Mouse (Mus musculus) heart, embryonic 12.5 days (tissue): ENCODE measurements around the gene Abhd17a. TPM values are rescaled to one million over a fixed set of nuclear protein-coding genes. Genes with fewer than 3 reads are reported as not detected.

Experiments used
- ATAC-seq: fragments of 200-750 bp; cut with Nextera tagmentation; 2 replicates; pipeline ENCODE4 v1.8.0; 2017; ENCODE audit warnings: moderate TSS enrichment, moderate library complexity; ENCODE audit not compliant: insufficient number of reproducible peaks, low FRiP score
- H3K27ac ChIP-seq: fragments of 300-500 bp; sonication (generic); 2 replicates; pipeline ENCODE4 v1.5.1; 2016; ENCODE audit warnings: mild to moderate bottlenecking, moderate library complexity; ENCODE audit not compliant: poor library complexity, severe bottlenecking
- H3K27me3 ChIP-seq: fragments of 300-500 bp; sonication (generic); replicated peaks from 2 replicates; pipeline ENCODE4 v1.6.1; 2016; ENCODE audit warnings: mild to moderate bottlenecking, moderate library complexity
- H3K36me3 ChIP-seq: fragments of 300-500 bp; sonication (generic); 2 replicates; pipeline ENCODE4 v1.6.1; 2016; ENCODE audit warnings: mild to moderate bottlenecking, moderate library complexity
- H3K4me1 ChIP-seq: fragments of 300-500 bp; sonication (generic); replicated peaks from 2 replicates; pipeline ENCODE4 v1.6.1; 2016; ENCODE audit warnings: mild to moderate bottlenecking
- H3K4me2 ChIP-seq: fragments of 300-500 bp; sonication (generic); 2 replicates; pipeline ENCODE4 v1.6.1; 2016; ENCODE audit warnings: mild to moderate bottlenecking, moderate library complexity
- H3K4me3 ChIP-seq: fragments of 300-500 bp; sonication (generic); 2 replicates; pipeline ENCODE4 v1.5.1; 2016; ENCODE audit warnings: mild to moderate bottlenecking
- H3K9ac ChIP-seq: fragments of 300-500 bp; sonication (generic); 2 replicates; pipeline ENCODE4 v1.6.1; 2016; ENCODE audit warnings: mild to moderate bottlenecking, moderate library complexity
- H3K9me3 ChIP-seq: fragments of 300-500 bp; sonication (generic); replicated peaks from 2 replicates; pipeline ENCODE4 v1.6.1; 2016; ENCODE audit warnings: mild to moderate bottlenecking, moderate library complexity
- WGBS: fragments of 180-500 bp; shearing (Covaris S2); methylation state at CpG from one replicate; pipeline ENCODE4 v1.1.7; 2016; 5-methylcytosine and 5-hydroxymethylcytosine counted together
- polyA plus RNA-seq: library from polyadenylated mRNA; unstranded; fragments of >200 nt; fragmentation: Nextera tagmentation; extraction: Ambion mirVana; gene quantifications from 2 replicates; pipeline ENCODE4 v1.2.1, GENCODE M21; 2016

Gene Abhd17a
- polyA plus RNA-seq, 1 experiment from 2014 or later: 99.4 TPM

GRCm38 (mm10) chr10:80575925-80576324 lies 14.2 kb downstream of the Abhd17a start:
- Histone ChIP-seq H3K4me3 (peak overlapping the region; percentile 91), H3K27me3 (no peaks in the 10 kb centered on the region), H3K9me3 (no peaks in the 10 kb centered on the region), H3K36me3 (no peaks in the 10 kb centered on the region), H3K4me2 (peak overlapping the region; percentile 97), H3K4me1 (peaks cover 72% of the 10 kb centered on the region), H3K27ac (no peak overlapping the region), H3K9ac (peak overlapping the region; percentile 88)
- no peak for ATAC-seq
- 14% methylated on average over 17 of the region's 17 CpGs for WGBS

GRCm38 (mm10) chr10:80574896-80575295 lies 15.2 kb downstream of the Abhd17a start:
- ATAC-seq: no peak
- H3K9me3 ChIP-seq: no peaks in the 10 kb centered on the region
- H3K4me2 ChIP-seq: peak overlapping the region; percentile 97
- H3K36me3 ChIP-seq: no peaks in the 10 kb centered on the region
- 71% methylated on average over 3 of the region's 3 CpGs for WGBS
- H3K9ac ChIP-seq: no peak overlapping the region
- H3K27me3 ChIP-seq: no peaks in the 10 kb centered on the region
- no peak overlapping the region for H3K27ac ChIP-seq
- H3K4me3 ChIP-seq: 0 out of 2 replicates have a peak overlapping the region, but pooled peaks have one; percentile 91
- peaks cover 82% of the 10 kb centered on the region for H3K4me1 ChIP-seq

- WGBS: 45% methylated on average over 9 of the region's 9 CpGs
These were observed 16.2 kb downstream of the Abhd17a start for GRCm38 (mm10) chr10:80573944-80574343.

GRCm38 (mm10) chr10:80572477-80572876 lies 17.7 kb downstream of the Abhd17a start:
- H3K36me3 ChIP-seq: peaks cover 13% of the 10 kb centered on the region
- H3K9ac ChIP-seq: no peak overlapping the region
- no peak overlapping the region for H3K27ac ChIP-seq
- no peak overlapping the region for H3K4me2 ChIP-seq
- no peaks in the 10 kb centered on the region for H3K27me3 ChIP-seq
- no peak overlapping the region for H3K4me3 ChIP-seq
- 66% methylated on average over 2 of the region's 2 CpGs for WGBS
- peaks cover 76% of the 10 kb centered on the region for H3K4me1 ChIP-seq
- ATAC-seq: no peak
- H3K9me3 ChIP-seq: no peaks in the 10 kb centered on the region

More at GRCm38 (mm10) chr10:80573944-80574343, 16.2 kb downstream of the Abhd17a start:
- no peaks in the 10 kb centered on the region for H3K9me3 ChIP-seq
- no peak for ATAC-seq
- H3K9ac ChIP-seq: peak overlapping the region; percentile 18; the same call in 1 of the 2 replicates
- peaks cover 84% of the 10 kb centered on the region for H3K4me1 ChIP-seq
- H3K4me2 ChIP-seq: no peak overlapping the region
- H3K27ac ChIP-seq: no peak overlapping the region
- peaks cover under 1% of the 10 kb centered on the region; the same call in 1 of the 2 replicates for H3K36me3 ChIP-seq
- no peak overlapping the region for H3K4me3 ChIP-seq
- no peaks in the 10 kb centered on the region for H3K27me3 ChIP-seq

GRCm38 (mm10) chr10:80570871-80571836 lies 19.0 kb downstream of the Abhd17a start:
- no peak for ATAC-seq
- H3K4me2 ChIP-seq: peak overlapping the region; percentile 56
- 25% methylated on average over 30 of the region's 30 CpGs for WGBS
- no peaks in the 10 kb centered on the region for H3K27me3 ChIP-seq
- no peak overlapping the region for H3K27ac ChIP-seq
- no peaks in the 10 kb centered on the region for H3K9me3 ChIP-seq
- peaks cover 17% of the 10 kb centered on the region for H3K36me3 ChIP-seq
- H3K9ac ChIP-seq: peak overlapping the region; percentile 59
- peak overlapping the region; percentile 12 for H3K4me3 ChIP-seq
- H3K4me1 ChIP-seq: peaks cover 76% of the 10 kb centered on the region

GRCm38 (mm10) chr10:80570419-80570818 lies 19.7 kb downstream of the Abhd17a start:
- 0 out of 2 replicates have a peak overlapping the region, but pooled peaks have one; percentile 2 for H3K9ac ChIP-seq
- no peaks in the 10 kb centered on the region for H3K27me3 ChIP-seq
- H3K36me3 ChIP-seq: peaks cover 17% of the 10 kb centered on the region
- peaks cover 68% of the 10 kb centered on the region for H3K4me1 ChIP-seq
- H3K4me2 ChIP-seq: peak overlapping the region; percentile 56
- no peak overlapping the region for H3K27ac ChIP-seq
- 79% methylated on average over 10 of the region's 10 CpGs for WGBS
- H3K4me3 ChIP-seq: peak overlapping the region; percentile 1; the same call in 1 of the 2 replicates
- ATAC-seq: no peak
- no peaks in the 10 kb centered on the region for H3K9me3 ChIP-seq

GRCm38 (mm10) chr10:80569664-80570066 lies 20.5 kb downstream of the Abhd17a start:
- H3K4me3 ChIP-seq: peak overlapping the region; percentile 14; the same call in 1 of the 2 replicates
- peak overlapping the region; percentile 2; the same call in 1 of the 2 replicates for H3K9ac ChIP-seq
- peak; percentile 65 for ATAC-seq
- no peaks in the 10 kb centered on the region for H3K9me3 ChIP-seq
- H3K36me3 ChIP-seq: peaks cover 17% of the 10 kb centered on the region
- no peaks in the 10 kb centered on the region for H3K27me3 ChIP-seq
- H3K4me1 ChIP-seq: peaks cover 61% of the 10 kb centered on the region
- H3K4me2 ChIP-seq: peak overlapping the region; percentile 56
- H3K27ac ChIP-seq: peak overlapping the region; percentile 3; the same call in 1 of the 2 replicates
- WGBS: 28% methylated on average over 10 of the region's 10 CpGs

- Histone ChIP-seq H3K36me3 (peaks cover 17% of the 10 kb centered on the region), H3K9ac (no peak overlapping the region), H3K27ac (no peak overlapping the region), H3K4me1 (peaks cover 53% of the 10 kb centered on the region), H3K9me3 (no peaks in the 10 kb centered on the region), H3K4me2 (no peak overlapping the region), H3K27me3 (no peaks in the 10 kb centered on the region), H3K4me3 (no peak overlapping the region)
- ATAC-seq: no peak
- 92% methylated on average over 29 of the region's 29 CpGs for WGBS
These were observed 21.3 kb downstream of the Abhd17a start for GRCm38 (mm10) chr10:80568876-80569275.

GRCm38 (mm10) chr10:80566375-80567092 lies 23.6 kb downstream of the Abhd17a start:
- Histone ChIP-seq H3K27ac (no peak overlapping the region), H3K4me1 (peaks cover 37% of the 10 kb centered on the region), H3K4me3 (no peak overlapping the region), H3K9me3 (no peaks in the 10 kb centered on the region), H3K9ac (no peak overlapping the region), H3K4me2 (no peak overlapping the region), H3K36me3 (peaks cover 17% of the 10 kb centered on the region), H3K27me3 (no peaks in the 10 kb centered on the region)
- 32% methylated on average over 17 of the region's 17 CpGs for WGBS
- no peak for ATAC-seq

GRCm38 (mm10) chr10:80561116-80561944 lies 28.8 kb downstream of the Abhd17a start, which contains the start of gene Rexo1:
Rexo1 (minus strand) TSS chr10:80561560.
- Histone ChIP-seq H3K9me3 (no peaks in the 10 kb centered on the region), H3K27ac (peak within 1 kb of the TSS; percentile 84), H3K4me2 (peak within 1 kb of the TSS; percentile 92), H3K36me3 (no peaks in the 10 kb centered on the region), H3K4me3 (peak within 1 kb of the TSS; percentile 94), H3K9ac (peak within 1 kb of the TSS; percentile 96), H3K4me1 (peaks cover 44% of the 10 kb centered on the region), H3K27me3 (no peaks in the 10 kb centered on the region)
- WGBS: under 1% methylated on average over 72 of the region's 72 CpGs
- peak; percentile 81 for ATAC-seq
